Mouse (Mus musculus) thymus, postnatal 25 days (tissue): ENCODE data around the gene Prickle1.
A peak's percentile ranks its signal among the peaks of the same experiment; 100 is the strongest.

Experiments used
- DNase-seq: peaks from one replicate; pipeline ENCODE4 v3.0.0; 2022

Gene Prickle1

GRCm38 (mm10) chr15:93594296-93594887 is 1.3 kb downstream of the Prickle1 start:
- DNase-seq = no peak

GRCm38 (mm10) chr15:93592596-93592995 is 3.1 kb downstream of the Prickle1 start:
- DNase-seq = no peak

- no peak for DNase-seq
Observed at GRCm38 (mm10) chr15:93591831-93592321, 3.8 kb downstream of the Prickle1 start.

GRCm38 (mm10) chr15:93591371-93591770 is 4.3 kb downstream of the Prickle1 start:
- no peak for DNase-seq

- DNase-seq = no peak
Observed at GRCm38 (mm10) chr15:93588401-93588800, 7.3 kb downstream of the Prickle1 start.

GRCm38 (mm10) chr15:93587660-93588059 is 8.0 kb downstream of the Prickle1 start:
- no peak for DNase-seq

- DNase-seq = no peak
Observed at GRCm38 (mm10) chr15:93583051-93583450, 12.6 kb downstream of the Prickle1 start.

- DNase-seq = no peak
Observed at GRCm38 (mm10) chr15:93581736-93582135, 14.0 kb downstream of the Prickle1 start.

- DNase-seq = peak; percentile 18
Observed at GRCm38 (mm10) chr15:93579899-93580298, 15.8 kb downstream of the Prickle1 start.

GRCm38 (mm10) chr15:93579100-93579499 is 16.6 kb downstream of the Prickle1 start:
- DNase-seq = no peak

GRCm38 (mm10) chr15:93576361-93576760 is 19.3 kb downstream of the Prickle1 start:
- no peak for DNase-seq

- peak; percentile 79 for DNase-seq
Observed at GRCm38 (mm10) chr15:93575884-93576283, 19.8 kb downstream of the Prickle1 start.

- DNase-seq = no peak
Observed at GRCm38 (mm10) chr15:93572889-93573288, 22.8 kb downstream of the Prickle1 start.

GRCm38 (mm10) chr15:93570881-93571495 is 24.7 kb downstream of the Prickle1 start:
- DNase-seq = no peak

GRCm38 (mm10) chr15:93568911-93569310 is 26.8 kb downstream of the Prickle1 start:
- no peak for DNase-seq

GRCm38 (mm10) chr15:93567546-93568307 is 28.0 kb downstream of the Prickle1 start:
- DNase-seq = no peak

- DNase-seq = peak; percentile 37
Observed at GRCm38 (mm10) chr15:93563491-93563890, 32.2 kb downstream of the Prickle1 start.

- no peak for DNase-seq
Observed at GRCm38 (mm10) chr15:93561540-93561939, 34.2 kb downstream of the Prickle1 start.

GRCm38 (mm10) chr15:93558421-93558820 is 37.3 kb downstream of the Prickle1 start:
- DNase-seq = no peak

- no peak for DNase-seq
Observed at GRCm38 (mm10) chr15:93555719-93556118, 40.0 kb downstream of the Prickle1 start.

- DNase-seq = no peak
Observed at GRCm38 (mm10) chr15:93554203-93554851, 41.4 kb downstream of the Prickle1 start.

GRCm38 (mm10) chr15:93552169-93552568 is 43.5 kb downstream of the Prickle1 start:
- peak; percentile 64 for DNase-seq

GRCm38 (mm10) chr15:93548297-93548696 is 47.4 kb downstream of the Prickle1 start:
- no peak for DNase-seq
